Mouse (Mus musculus): Measurements from ENCODE around the gene Rnf43. TPM values are rescaled to one million over a fixed set of nuclear protein-coding genes. Genes with fewer than 3 reads are reported as not detected.

The Rnf43 gene
- polyA plus RNA-seq (2016; fragmentation: Nextera tagmentation; extraction: Ambion mirVana) = 0.93 and 1.5 TPM in 2 replicates

DNA sequence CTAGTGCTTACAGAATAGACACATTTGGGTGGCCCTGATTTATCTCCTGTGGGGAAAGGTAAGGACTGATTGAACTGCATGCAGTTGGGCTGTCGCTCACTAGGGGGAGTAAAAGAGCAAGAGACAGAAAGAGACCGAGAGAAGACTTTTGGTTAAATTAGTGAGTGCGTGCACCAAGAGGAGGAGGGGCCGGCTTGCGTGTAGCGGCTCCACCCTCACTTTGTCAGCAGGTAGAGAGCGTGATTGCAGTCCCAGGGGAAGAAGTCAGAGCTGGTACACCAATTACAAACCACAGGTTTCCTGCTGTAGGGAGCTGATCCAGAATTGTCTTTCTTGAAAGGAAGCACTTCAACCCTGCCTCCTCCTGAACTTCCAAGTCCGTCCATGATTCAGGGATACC lies at the start of gene Rnf43:
TSS of gene Rnf43 (plus strand) at position 316 of the 400 bp plus-strand sequence.
- H3K4me2 ChIP-seq (replicated peaks) = peak within 1 kb of the TSS; percentile 54
- WGBS = 1% methylated on average over 8 of the region's 8 CpGs
- peak; percentile 34; the same call in 1 of the 2 replicates for ATAC-seq (ENCODE audit: low FRiP score, low read depth)
- H3K27ac ChIP-seq (replicated peaks) = no peak within 1 kb of the TSS
- H3K9me3 ChIP-seq = no peaks in the 10 kb centered on the region
- peaks cover 21% of the 10 kb centered on the region for H3K27me3 ChIP-seq
- H3K4me3 ChIP-seq = peak within 1 kb of the TSS; percentile 35
- peaks cover 8% of the 10 kb centered on the region for H3K4me1 ChIP-seq
- no peak within 1 kb of the TSS for H3K9ac ChIP-seq (replicated peaks)
- H3K36me3 ChIP-seq = no peaks in the 10 kb centered on the region

DNA sequence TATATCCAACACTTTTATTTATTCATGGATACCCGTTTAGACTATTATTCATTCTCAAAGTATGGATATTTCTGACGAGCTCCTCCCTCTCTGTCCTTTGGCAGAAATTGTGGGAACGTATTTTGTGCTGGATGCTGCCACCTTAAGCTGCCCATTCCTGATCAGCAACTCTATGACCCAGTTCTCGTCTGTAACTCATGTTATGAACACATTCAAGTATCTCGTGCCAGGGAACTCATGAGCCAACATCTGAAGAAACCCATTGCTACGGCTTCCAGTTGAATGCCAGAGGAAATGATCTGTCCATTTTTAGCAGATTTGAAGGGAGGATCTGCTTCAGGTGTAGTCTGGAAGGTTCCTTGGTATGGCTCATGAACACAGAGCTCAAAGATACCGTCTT lies 48.5 kb upstream of the Rnf43 start:
- Histone ChIP-seq H3K27ac (replicated peaks) (no peak overlapping the region), H3K4me3 (no peak overlapping the region), H3K4me1 (no peaks in the 10 kb centered on the region), H3K9me3 (no peaks in the 10 kb centered on the region), H3K36me3 (peaks cover 99% of the 10 kb centered on the region), H3K27me3 (no peaks in the 10 kb centered on the region), H3K4me2 (replicated peaks) (no peak overlapping the region), H3K9ac (replicated peaks) (no peak overlapping the region)
- WGBS = 90% methylated on average over 7 of the region's 7 CpGs
- no peak for ATAC-seq (ENCODE audit: low FRiP score, low read depth)

DNA sequence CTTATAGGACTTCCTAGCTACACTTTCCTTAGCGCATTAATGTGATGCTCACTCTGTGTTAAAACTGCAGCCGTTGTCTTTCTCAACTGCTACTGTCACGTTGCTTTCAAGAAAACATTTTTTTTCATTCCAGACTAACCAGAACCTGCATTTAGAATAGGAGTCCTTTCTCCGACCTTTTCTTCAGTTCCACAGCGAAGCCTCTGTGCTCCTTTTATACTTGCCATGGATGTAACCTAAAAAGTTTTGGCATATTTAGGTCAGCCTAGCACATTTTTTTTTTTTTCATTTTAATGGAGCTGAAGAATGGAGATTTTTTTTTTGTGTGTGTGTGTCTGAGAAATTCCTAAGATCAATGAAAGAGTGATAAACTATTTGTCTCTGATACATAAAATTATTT lies 47.0 kb upstream of the Rnf43 start:
- H3K9ac ChIP-seq (replicated peaks) = no peak overlapping the region
- ATAC-seq (ENCODE audit: low FRiP score, low read depth) = no peak
- H3K36me3 ChIP-seq = peaks cover 84% of the 10 kb centered on the region
- H3K4me2 ChIP-seq (replicated peaks) = no peak overlapping the region
- H3K4me1 ChIP-seq = no peaks in the 10 kb centered on the region
- no peaks in the 10 kb centered on the region for H3K27me3 ChIP-seq
- H3K9me3 ChIP-seq = no peaks in the 10 kb centered on the region
- H3K4me3 ChIP-seq = no peak overlapping the region
- 91% methylated on average over 5 of the region's 5 CpGs for WGBS
- H3K27ac ChIP-seq (replicated peaks) = no peak overlapping the region

DNA sequence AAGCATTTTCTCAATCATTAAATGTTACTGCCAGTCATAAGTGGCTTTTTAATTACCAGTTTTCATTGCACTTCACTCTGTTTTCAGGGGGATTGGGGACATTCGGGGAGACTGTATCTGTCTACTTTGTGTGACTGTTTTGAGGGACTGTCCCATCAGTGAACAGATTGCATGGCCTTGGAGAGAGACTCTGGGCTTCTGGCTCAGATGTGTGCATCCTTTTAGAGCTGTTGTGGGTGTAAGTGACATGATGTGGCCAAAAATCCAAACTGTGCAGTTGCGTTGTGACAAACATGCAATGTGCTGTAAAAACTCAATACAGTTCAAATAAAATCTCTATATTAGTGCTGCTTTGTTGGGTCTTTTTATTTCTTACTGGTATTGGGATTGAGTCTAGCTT lies 46.6 kb upstream of the Rnf43 start:
- Histone ChIP-seq H3K27me3 (no peaks in the 10 kb centered on the region), H3K4me2 (replicated peaks) (no peak overlapping the region), H3K27ac (replicated peaks) (no peak overlapping the region), H3K9ac (replicated peaks) (no peak overlapping the region), H3K36me3 (peaks cover 80% of the 10 kb centered on the region), H3K4me3 (no peak overlapping the region), H3K4me1 (no peaks in the 10 kb centered on the region), H3K9me3 (no peaks in the 10 kb centered on the region)
- WGBS = 94% methylated on average over 2 of the region's 2 CpGs
- no peak for ATAC-seq (ENCODE audit: low FRiP score, low read depth)

DNA sequence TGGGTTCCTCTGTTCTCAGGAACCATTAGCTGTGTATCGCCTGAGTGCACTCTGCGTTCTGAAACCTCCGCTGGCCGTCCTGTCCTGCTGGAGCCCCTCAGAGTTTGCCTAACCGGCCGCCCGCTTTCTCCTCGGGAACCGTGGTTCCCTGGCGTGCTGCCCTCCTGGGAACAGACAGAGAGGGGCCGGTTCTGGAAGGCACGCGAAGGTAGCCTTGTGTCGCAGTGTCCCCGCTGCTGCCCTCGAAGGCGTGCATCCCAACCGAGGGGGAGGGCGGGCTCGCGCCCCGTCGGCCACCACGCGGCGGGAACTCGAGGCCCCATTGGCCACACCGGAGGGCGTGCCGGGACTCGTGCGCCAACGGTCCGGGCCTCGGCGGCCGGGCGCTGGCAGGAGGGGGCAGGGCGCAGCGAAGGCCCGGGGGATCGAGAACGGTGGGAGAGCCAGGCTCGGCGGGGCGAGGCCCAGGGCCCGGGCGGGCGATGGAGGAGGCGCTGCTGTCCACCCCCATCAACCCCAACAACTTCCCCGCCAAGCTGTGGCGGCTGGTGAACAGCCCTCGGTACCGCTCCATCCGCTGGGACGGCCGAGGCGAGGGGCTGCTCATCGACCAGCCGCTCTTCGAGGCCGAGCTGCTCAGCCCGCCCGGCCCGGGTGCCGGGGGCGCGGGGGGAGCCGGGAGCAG lies 45.6 kb upstream of the Rnf43 start, which contains the start of gene Hsf5:
TSS of gene Hsf5 (plus strand) at position 375 of the 685 bp plus-strand sequence.
- H3K27ac ChIP-seq (replicated peaks) = no peak within 1 kb of the TSS
- no peaks in the 10 kb centered on the region for H3K27me3 ChIP-seq
- no peak within 1 kb of the TSS for H3K4me2 ChIP-seq (replicated peaks)
- H3K36me3 ChIP-seq = peaks cover 70% of the 10 kb centered on the region
- H3K9me3 ChIP-seq = no peaks in the 10 kb centered on the region
- H3K4me1 ChIP-seq = no peaks in the 10 kb centered on the region
- ATAC-seq (ENCODE audit: low FRiP score, low read depth) = no peak
- no peak within 1 kb of the TSS for H3K4me3 ChIP-seq
- 87% methylated on average over 56 of the region's 69 CpGs for WGBS
- H3K9ac ChIP-seq (replicated peaks) = no peak within 1 kb of the TSS

DNA sequence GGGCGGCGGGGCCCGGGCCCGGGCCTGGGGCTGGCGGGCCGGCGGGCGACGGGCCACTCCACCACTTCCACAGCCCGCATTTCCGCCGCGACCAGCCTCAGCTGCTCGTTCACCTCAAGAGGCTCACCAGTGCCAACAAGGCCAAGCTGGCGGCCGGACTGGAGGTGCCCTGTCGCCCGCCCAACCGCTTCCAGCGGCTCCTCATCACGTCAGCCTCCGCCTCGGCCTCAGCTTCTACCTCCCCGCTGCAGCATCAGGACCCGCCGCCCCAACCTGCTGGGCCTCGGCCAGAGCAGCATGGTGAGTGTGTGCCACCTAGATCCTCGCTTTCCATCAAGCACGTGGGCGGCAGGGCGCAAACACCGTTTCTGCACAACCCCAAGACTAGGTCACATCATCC lies 44.9 kb upstream of the Rnf43 start:
- no peak overlapping the region for H3K4me3 ChIP-seq
- H3K4me1 ChIP-seq = no peaks in the 10 kb centered on the region
- no peak for ATAC-seq (ENCODE audit: low FRiP score, low read depth)
- H3K4me2 ChIP-seq (replicated peaks) = no peak overlapping the region
- H3K36me3 ChIP-seq = peaks cover 66% of the 10 kb centered on the region
- H3K9ac ChIP-seq (replicated peaks) = no peak overlapping the region
- H3K27me3 ChIP-seq = no peaks in the 10 kb centered on the region
- 93% methylated on average over 32 of the region's 32 CpGs for whole genome bisulfite sequencing
- no peaks in the 10 kb centered on the region for H3K9me3 ChIP-seq
- H3K27ac ChIP-seq (replicated peaks) = no peak overlapping the region

DNA sequence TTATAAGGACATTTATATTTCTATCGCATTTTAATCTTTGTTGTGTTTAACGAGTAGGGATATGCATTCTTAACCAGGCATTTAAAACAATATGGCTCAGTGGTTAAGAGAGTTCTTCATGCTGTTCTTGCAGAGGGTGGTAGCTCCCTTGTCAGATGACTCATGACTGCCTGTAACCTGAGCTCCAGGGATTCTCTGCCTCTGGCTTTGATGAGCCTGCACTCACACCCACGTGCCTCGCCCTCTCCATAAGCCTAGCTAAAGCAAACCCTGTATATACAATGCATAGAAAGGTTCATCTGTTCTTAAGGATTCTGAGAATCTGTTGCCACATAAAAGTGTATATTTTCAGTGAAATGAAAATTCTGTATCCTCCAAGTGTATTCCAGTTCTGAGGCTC lies 39.4 kb upstream of the Rnf43 start:
- H3K27ac ChIP-seq (replicated peaks) = no peak overlapping the region
- no peaks in the 10 kb centered on the region for H3K9me3 ChIP-seq
- H3K4me2 ChIP-seq (replicated peaks) = no peak overlapping the region
- no peaks in the 10 kb centered on the region for H3K4me1 ChIP-seq
- no peak overlapping the region for H3K4me3 ChIP-seq
- no peak for ATAC-seq (ENCODE audit: low FRiP score, low read depth)
- peaks cover 43% of the 10 kb centered on the region for H3K36me3 ChIP-seq
- H3K9ac ChIP-seq (replicated peaks) = no peak overlapping the region
- WGBS = 90% methylated on average over 4 of the region's 4 CpGs
- H3K27me3 ChIP-seq = no peaks in the 10 kb centered on the region

DNA sequence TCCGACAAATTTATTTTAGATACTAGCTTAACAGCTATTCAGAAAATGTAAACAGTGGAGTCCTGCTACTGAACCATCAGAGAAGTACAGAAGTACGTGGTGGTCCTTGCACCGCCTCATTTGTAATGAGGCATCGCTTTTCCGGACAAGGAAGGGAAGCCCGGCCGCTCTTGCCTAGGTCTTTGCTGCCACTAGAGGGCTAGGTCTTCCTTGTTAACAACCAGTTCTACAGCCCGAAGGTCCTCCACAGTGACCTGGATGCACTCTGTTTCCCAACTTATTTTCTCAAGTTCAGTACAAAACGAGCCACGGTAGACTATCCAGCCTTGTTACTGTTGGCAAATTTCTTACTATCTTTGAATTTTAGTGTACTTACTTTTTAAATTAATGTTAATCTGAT lies 32.7 kb upstream of the Rnf43 start:
- Histone ChIP-seq H3K4me2 (replicated peaks) (no peak overlapping the region), H3K4me3 (no peak overlapping the region), H3K27me3 (no peaks in the 10 kb centered on the region), H3K27ac (replicated peaks) (no peak overlapping the region), H3K36me3 (peaks cover 11% of the 10 kb centered on the region; the same call in 1 of the 2 replicates), H3K9ac (replicated peaks) (no peak overlapping the region), H3K4me1 (no peaks in the 10 kb centered on the region), H3K9me3 (no peaks in the 10 kb centered on the region)
- 40% methylated on average over 10 of the region's 10 CpGs for WGBS
- ATAC-seq (ENCODE audit: low FRiP score, low read depth) = no peak

DNA sequence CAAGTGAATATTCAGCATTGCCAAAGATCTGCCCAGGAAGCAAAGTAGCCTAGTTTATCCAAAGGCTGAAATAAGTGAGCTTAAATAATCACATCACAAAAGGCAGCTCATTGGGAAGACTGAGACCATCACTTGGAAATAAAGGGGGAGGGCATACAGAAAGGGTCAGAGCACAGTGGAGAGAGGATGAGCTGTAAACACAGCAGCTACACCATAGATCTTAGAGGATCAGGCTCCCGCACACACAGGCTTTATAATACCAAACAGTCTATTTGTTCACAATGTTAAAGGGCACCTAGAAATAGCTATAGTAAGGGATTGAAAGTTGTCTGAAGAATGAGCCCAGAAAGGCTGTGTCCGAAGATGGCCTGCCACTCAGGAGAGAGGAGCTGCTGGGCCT lies 23.7 kb upstream of the Rnf43 start:
- Histone ChIP-seq H3K4me1 (peaks cover 11% of the 10 kb centered on the region), H3K4me3 (peak overlapping the region; percentile 41), H3K36me3 (peaks cover 5% of the 10 kb centered on the region; the same call in 1 of the 2 replicates), H3K9ac (replicated peaks) (peak overlapping the region; percentile 67), H3K27me3 (no peaks in the 10 kb centered on the region), H3K4me2 (replicated peaks) (peak overlapping the region; percentile 63), H3K27ac (replicated peaks) (no peak overlapping the region), H3K9me3 (no peaks in the 10 kb centered on the region)
- 11% methylated on average over 2 of the region's 2 CpGs for WGBS
- ATAC-seq (ENCODE audit: low FRiP score, low read depth) = no peak

DNA sequence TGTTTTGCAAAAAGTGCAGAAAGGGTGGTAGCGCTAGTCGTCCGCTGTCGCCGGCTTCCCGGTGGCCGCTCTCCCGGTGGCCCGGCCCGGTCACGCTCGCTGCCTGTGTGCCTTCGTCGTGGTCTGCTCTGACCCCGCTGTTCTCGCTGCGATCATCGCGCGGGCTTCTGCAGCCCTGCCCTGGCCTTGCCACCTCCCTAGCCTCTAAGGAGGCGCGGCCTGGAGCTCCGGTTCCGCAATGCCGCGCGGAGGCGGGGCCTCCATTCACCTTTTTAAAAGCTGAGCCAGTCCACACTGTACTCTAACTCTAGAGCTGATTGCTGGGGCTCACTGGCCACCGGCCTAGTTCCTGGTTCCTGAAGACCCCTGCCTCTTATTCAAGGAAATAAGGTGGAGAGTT lies 23.3 kb upstream of the Rnf43 start:
- no peaks in the 10 kb centered on the region for H3K27me3 ChIP-seq
- peak overlapping the region; percentile 67 for H3K9ac ChIP-seq (replicated peaks)
- peaks cover 11% of the 10 kb centered on the region for H3K4me1 ChIP-seq
- WGBS = 1% methylated on average over 29 of the region's 29 CpGs
- H3K4me3 ChIP-seq = peak overlapping the region; percentile 41
- peak; percentile 34; the same call in 1 of the 2 replicates for ATAC-seq (ENCODE audit: low FRiP score, low read depth)
- H3K4me2 ChIP-seq (replicated peaks) = peak overlapping the region; percentile 63
- no peaks in the 10 kb centered on the region for H3K9me3 ChIP-seq
- peaks cover 5% of the 10 kb centered on the region; the same call in 1 of the 2 replicates for H3K36me3 ChIP-seq
- H3K27ac ChIP-seq (replicated peaks) = no peak overlapping the region

DNA sequence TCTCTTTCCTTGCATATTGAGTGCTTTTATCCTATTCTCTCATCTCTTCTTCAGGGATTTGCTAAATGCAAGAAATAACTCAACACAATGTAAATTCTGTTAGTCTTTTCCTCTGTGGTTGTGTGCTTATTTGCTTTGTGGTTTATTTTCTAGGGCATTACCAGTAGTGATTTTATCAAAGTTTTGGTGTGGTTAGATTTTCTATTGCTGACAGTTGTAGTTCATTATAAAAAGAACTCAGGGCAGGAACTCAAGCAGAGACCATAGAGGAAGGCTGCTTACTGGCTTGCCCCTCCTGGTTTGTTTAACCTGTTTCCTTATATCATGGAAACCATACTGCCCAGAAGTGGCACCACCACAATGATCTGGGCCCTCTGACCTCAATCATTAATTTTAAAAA lies 19.7 kb upstream of the Rnf43 start:
- Histone ChIP-seq H3K4me2 (replicated peaks) (no peak overlapping the region), H3K9ac (replicated peaks) (no peak overlapping the region), H3K27me3 (no peaks in the 10 kb centered on the region), H3K4me1 (peaks cover 11% of the 10 kb centered on the region), H3K9me3 (no peaks in the 10 kb centered on the region), H3K27ac (replicated peaks) (no peak overlapping the region), H3K4me3 (no peak overlapping the region), H3K36me3 (no peaks in the 10 kb centered on the region)
- ATAC-seq (ENCODE audit: low FRiP score, low read depth) = no peak

DNA sequence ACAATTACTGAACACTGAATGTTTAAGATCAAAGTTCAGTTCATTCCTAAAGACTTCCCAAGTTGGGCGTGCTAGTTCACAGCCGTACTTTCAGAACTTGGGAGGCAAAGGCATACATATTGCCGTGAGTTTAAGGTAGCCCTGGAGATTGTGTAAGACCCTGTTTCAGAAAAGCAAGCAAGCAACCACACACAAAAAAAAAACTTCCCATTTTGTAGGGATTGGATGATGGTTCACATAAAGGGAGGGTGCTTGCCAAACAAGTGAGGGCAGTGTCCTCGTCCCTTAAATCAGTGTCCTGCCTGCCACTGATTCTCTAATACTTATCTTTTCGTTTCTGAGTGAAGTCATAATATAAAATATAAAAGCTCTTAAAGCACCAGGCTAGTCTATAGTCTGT lies 7.8 kb upstream of the Rnf43 start:
- Histone ChIP-seq H3K4me1 (no peaks in the 10 kb centered on the region), H3K9me3 (no peaks in the 10 kb centered on the region), H3K36me3 (no peaks in the 10 kb centered on the region), H3K27ac (replicated peaks) (no peak overlapping the region), H3K27me3 (no peaks in the 10 kb centered on the region), H3K4me2 (replicated peaks) (no peak overlapping the region), H3K4me3 (no peak overlapping the region), H3K9ac (replicated peaks) (no peak overlapping the region)
- 84% methylated on average over 5 of the region's 5 CpGs for WGBS
- ATAC-seq (ENCODE audit: low FRiP score, low read depth) = no peak

DNA sequence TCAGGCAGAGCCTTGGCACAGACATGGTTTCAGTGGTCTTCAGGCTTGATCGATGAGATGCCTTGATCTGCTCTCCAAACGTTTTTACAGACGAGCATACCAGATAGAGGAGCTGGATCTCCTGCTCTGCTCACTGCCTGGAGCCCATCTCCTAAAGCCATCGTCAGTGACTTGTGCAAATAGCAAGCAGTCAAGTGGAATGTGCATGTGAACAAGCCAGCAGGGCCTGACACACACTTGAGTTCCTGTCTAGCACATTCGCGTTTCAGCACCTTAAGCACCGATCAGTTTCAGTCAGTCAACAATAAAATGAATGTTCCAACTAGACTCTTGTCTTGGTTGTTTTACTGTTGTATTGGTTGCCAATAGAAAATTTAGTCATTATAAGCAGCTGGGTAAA lies 3.3 kb upstream of the Rnf43 start:
- Histone ChIP-seq H3K9ac (replicated peaks) (no peak overlapping the region), H3K36me3 (no peaks in the 10 kb centered on the region), H3K4me2 (replicated peaks) (no peak overlapping the region), H3K9me3 (no peaks in the 10 kb centered on the region), H3K4me3 (no peak overlapping the region), H3K4me1 (peaks cover 8% of the 10 kb centered on the region), H3K27ac (replicated peaks) (no peak overlapping the region), H3K27me3 (peaks cover 16% of the 10 kb centered on the region)
- ATAC-seq (ENCODE audit: low FRiP score, low read depth) = no peak
- WGBS = 70% methylated on average over 7 of the region's 7 CpGs

Data from midbrain, embryonic 12.5 days (tissue).